Mouse (Mus musculus): ENCODE results near the gene Gm17416. TPM values are rescaled to one million over a fixed set of nuclear protein-coding genes. Genes with fewer than 3 reads are reported as not detected.

Gm17416 gene
- polyA plus RNA-seq, 1 experiment from 2014 or later = not detected

GRCm38 (mm10) chr2:152607746-152608145 is 38.6 kb downstream of the Gm17416 start:
- Histone ChIP-seq H3K27me3 (no peaks in the 10 kb centered on the region), H3K9me3 (no peaks in the 10 kb centered on the region), H3K36me3 (no peaks in the 10 kb centered on the region), H3K4me2 (no peak overlapping the region), H3K4me1 (no peaks in the 10 kb centered on the region), H3K4me3 (no peak overlapping the region), H3K27ac (no peak overlapping the region), H3K9ac (no peak overlapping the region)
- WGBS = 67% methylated on average over 6 of the region's 6 CpGs
- ATAC-seq (ENCODE audit: insufficient number of reproducible peaks, insufficient read depth, low FRiP score, low TSS enrichment, low read depth) = no peak

GRCm38 (mm10) chr2:152608719-152609118 is 39.6 kb downstream of the Gm17416 start:
- ATAC-seq (ENCODE audit: insufficient number of reproducible peaks, insufficient read depth, low FRiP score, low TSS enrichment, low read depth) = no peak
- Histone ChIP-seq H3K36me3 (no peaks in the 10 kb centered on the region), H3K4me1 (no peaks in the 10 kb centered on the region), H3K9me3 (no peaks in the 10 kb centered on the region), H3K9ac (no peak overlapping the region), H3K27ac (no peak overlapping the region), H3K4me3 (no peak overlapping the region), H3K4me2 (no peak overlapping the region), H3K27me3 (no peaks in the 10 kb centered on the region)
- WGBS = 100% methylated on average over 1 of the region's 1 CpGs

GRCm38 (mm10) chr2:152612193-152612592 is 43.1 kb downstream of the Gm17416 start:
- Histone ChIP-seq H3K9me3 (no peaks in the 10 kb centered on the region), H3K4me2 (no peak overlapping the region; the same call in 1 of the 2 replicates), H3K36me3 (no peaks in the 10 kb centered on the region), H3K9ac (no peak overlapping the region), H3K4me3 (no peak overlapping the region), H3K27ac (no peak overlapping the region), H3K27me3 (no peaks in the 10 kb centered on the region), H3K4me1 (no peaks in the 10 kb centered on the region)
- WGBS = 31% methylated on average over 7 of the region's 8 CpGs
- no peak for ATAC-seq (ENCODE audit: insufficient number of reproducible peaks, insufficient read depth, low FRiP score, low TSS enrichment, low read depth)

GRCm38 (mm10) chr2:152615563-152615962 is 46.4 kb downstream of the Gm17416 start:
- 12% methylated on average over 7 of the region's 7 CpGs for WGBS
- no peak overlapping the region for H3K4me3 ChIP-seq
- no peaks in the 10 kb centered on the region for H3K27me3 ChIP-seq
- no peak overlapping the region for H3K4me2 ChIP-seq
- no peaks in the 10 kb centered on the region for H3K4me1 ChIP-seq
- H3K9ac ChIP-seq = no peak overlapping the region
- H3K27ac ChIP-seq = no peak overlapping the region
- no peaks in the 10 kb centered on the region for H3K36me3 ChIP-seq
- no peaks in the 10 kb centered on the region for H3K9me3 ChIP-seq
- no peak for ATAC-seq (ENCODE audit: insufficient number of reproducible peaks, insufficient read depth, low FRiP score, low TSS enrichment, low read depth)

- Histone ChIP-seq H3K4me1 (no peaks in the 10 kb centered on the region), H3K4me2 (no peak overlapping the region), H3K9ac (no peak overlapping the region), H3K27me3 (no peaks in the 10 kb centered on the region), H3K36me3 (no peaks in the 10 kb centered on the region), H3K27ac (no peak overlapping the region), H3K9me3 (no peaks in the 10 kb centered on the region), H3K4me3 (no peak overlapping the region)
- no peak for ATAC-seq (ENCODE audit: insufficient number of reproducible peaks, insufficient read depth, low FRiP score, low TSS enrichment, low read depth)
- 67% methylated on average over 6 of the region's 6 CpGs for WGBS
Measured at GRCm38 (mm10) chr2:152616470-152616869, 47.3 kb downstream of the Gm17416 start.

GRCm38 (mm10) chr2:152617374-152617773 is 48.2 kb downstream of the Gm17416 start:
- Histone ChIP-seq H3K9ac (no peak overlapping the region), H3K9me3 (no peaks in the 10 kb centered on the region), H3K4me1 (no peaks in the 10 kb centered on the region), H3K4me3 (no peak overlapping the region), H3K27me3 (no peaks in the 10 kb centered on the region), H3K27ac (no peak overlapping the region), H3K4me2 (no peak overlapping the region), H3K36me3 (no peaks in the 10 kb centered on the region)
- no peak for ATAC-seq (ENCODE audit: insufficient number of reproducible peaks, insufficient read depth, low FRiP score, low TSS enrichment, low read depth)
- 57% methylated on average over 5 of the region's 5 CpGs for WGBS

Other genes starting within 250 kb of the Gm17416 start
- 83.9 and 95.9 TPM in 2 replicates for gene Rbck1, start 236.7 kb upstream of the Gm17416 start, polyA plus RNA-seq (2015; fragmentation: Nextera tagmentation; extraction: Ambion mirVana)
- gene Trib3, start 225.3 kb upstream of the Gm17416 start, polyA plus RNA-seq (2015; fragmentation: Nextera tagmentation; extraction: Ambion mirVana) = 2.8 and 2.9 TPM in 2 replicates
- 2.1 and 2.3 TPM in 2 replicates for gene Nrsn2, start 192.7 kb upstream of the Gm17416 start, polyA plus RNA-seq (2015; fragmentation: Nextera tagmentation; extraction: Ambion mirVana)
- gene Sox12, start 171.3 kb upstream of the Gm17416 start, polyA plus RNA-seq (2015; fragmentation: Nextera tagmentation; extraction: Ambion mirVana) = 13.1 and 13.2 TPM in 2 replicates
- 44.1 and 47.8 TPM in 2 replicates for gene Zcchc3, start 154.3 kb upstream of the Gm17416 start, polyA plus RNA-seq (2015; fragmentation: Nextera tagmentation; extraction: Ambion mirVana)
- 0.25 and 0.44 TPM in 2 replicates for gene 6820408C15Rik, start 153.8 kb upstream of the Gm17416 start, polyA plus RNA-seq (2015; fragmentation: Nextera tagmentation; extraction: Ambion mirVana)
- gene Defb23, start 104.7 kb upstream of the Gm17416 start, polyA plus RNA-seq (2015; fragmentation: Nextera tagmentation; extraction: Ambion mirVana) = not detected in 2 replicates
- not detected in 2 replicates for gene Defb20, start 92.3 kb upstream of the Gm17416 start, polyA plus RNA-seq (2015; fragmentation: Nextera tagmentation; extraction: Ambion mirVana)
- gene Defb22, start 79.2 kb upstream of the Gm17416 start, polyA plus RNA-seq (2015; fragmentation: Nextera tagmentation; extraction: Ambion mirVana) = not detected in 2 replicates
- gene Defb26, start 57.6 kb upstream of the Gm17416 start, polyA plus RNA-seq (2015; fragmentation: Nextera tagmentation; extraction: Ambion mirVana) = not detected in 2 replicates
- gene Defb28, start 51.1 kb upstream of the Gm17416 start, polyA plus RNA-seq (2015; fragmentation: Nextera tagmentation; extraction: Ambion mirVana) = not detected in 2 replicates
- gene Defb29, start 29.2 kb upstream of the Gm17416 start, polyA plus RNA-seq (2015; fragmentation: Nextera tagmentation; extraction: Ambion mirVana) = not detected in 2 replicates
- gene Defb21, start 3.4 kb downstream of the Gm17416 start, polyA plus RNA-seq (2015; fragmentation: Nextera tagmentation; extraction: Ambion mirVana) = not detected in 2 replicates
- not detected in 2 replicates for gene Defb19, start 11.0 kb downstream of the Gm17416 start, polyA plus RNA-seq (2015; fragmentation: Nextera tagmentation; extraction: Ambion mirVana)
- not detected in 2 replicates for gene Defb45, start 30.1 kb downstream of the Gm17416 start, polyA plus RNA-seq (2015; fragmentation: Nextera tagmentation; extraction: Ambion mirVana)
- not detected in 2 replicates for gene Defb36, start 35.0 kb downstream of the Gm17416 start, polyA plus RNA-seq (2015; fragmentation: Nextera tagmentation; extraction: Ambion mirVana)
- gene Defb25, start 53.7 kb downstream of the Gm17416 start, polyA plus RNA-seq (2015; fragmentation: Nextera tagmentation; extraction: Ambion mirVana) = 1.3 TPM in 1 of 2 replicates, not detected in the other
- 1.7 and 3.6 TPM in 2 replicates for gene Rem1, start 57.6 kb downstream of the Gm17416 start, polyA plus RNA-seq (2015; fragmentation: Nextera tagmentation; extraction: Ambion mirVana)
- 123 and 125 TPM in 2 replicates for gene H13, start 100.1 kb downstream of the Gm17416 start, polyA plus RNA-seq (2015; fragmentation: Nextera tagmentation; extraction: Ambion mirVana)
- 37.3 and 40.7 TPM in 2 replicates for gene Mcts2, start 117.7 kb downstream of the Gm17416 start, polyA plus RNA-seq (2015; fragmentation: Nextera tagmentation; extraction: Ambion mirVana)
- gene Id1, start 166.9 kb downstream of the Gm17416 start, polyA plus RNA-seq (2015; fragmentation: Nextera tagmentation; extraction: Ambion mirVana) = 179 and 189 TPM in 2 replicates
- 29.3 and 29.8 TPM in 2 replicates for gene Cox4i2, start 184.8 kb downstream of the Gm17416 start, polyA plus RNA-seq (2015; fragmentation: Nextera tagmentation; extraction: Ambion mirVana)